Mouse (Mus musculus) thymus, postnatal 36 days (tissue): ENCODE results near the gene Ntrk3.

Source experiments
- DNase-seq, 2 experiments: peaks; one replicate each; pipeline ENCODE4 v3.0.0; 2022; ENCODE audit warnings: mixed read lengths in 2 of 2

Ntrk3 gene

DNA sequence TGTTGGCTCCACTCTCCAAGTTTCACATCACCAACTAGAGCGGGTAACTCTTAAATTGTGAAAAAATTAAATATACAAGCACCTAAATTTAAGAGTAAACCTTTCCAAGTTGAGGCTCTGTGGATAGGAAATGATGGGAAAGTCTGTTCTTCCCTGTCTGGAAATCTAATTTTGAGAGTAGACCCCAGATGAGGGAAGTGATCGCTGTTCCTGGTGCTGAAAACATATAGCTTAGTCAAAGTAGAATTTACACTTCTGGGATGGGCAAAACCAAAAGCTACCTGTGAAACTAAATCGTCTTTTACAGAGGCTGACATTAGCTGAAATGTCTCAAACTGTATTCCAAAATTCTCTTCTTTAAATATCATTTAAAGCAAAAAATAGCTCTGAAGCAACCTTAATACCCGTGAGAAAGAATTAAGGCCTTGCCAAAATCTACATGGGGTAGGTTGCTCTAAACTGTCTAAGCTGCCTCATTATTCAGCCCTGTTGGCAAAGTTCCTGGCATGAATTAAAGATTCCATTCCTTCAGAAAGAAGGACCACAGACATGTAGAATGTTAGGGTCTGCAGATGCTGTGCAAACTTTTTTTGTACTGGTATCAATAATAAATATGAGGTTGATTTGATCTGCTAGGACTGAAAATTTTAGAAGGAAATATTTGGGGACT is 557.7 kb downstream of the Ntrk3 start:
- DNase-seq, result no peak

DNA sequence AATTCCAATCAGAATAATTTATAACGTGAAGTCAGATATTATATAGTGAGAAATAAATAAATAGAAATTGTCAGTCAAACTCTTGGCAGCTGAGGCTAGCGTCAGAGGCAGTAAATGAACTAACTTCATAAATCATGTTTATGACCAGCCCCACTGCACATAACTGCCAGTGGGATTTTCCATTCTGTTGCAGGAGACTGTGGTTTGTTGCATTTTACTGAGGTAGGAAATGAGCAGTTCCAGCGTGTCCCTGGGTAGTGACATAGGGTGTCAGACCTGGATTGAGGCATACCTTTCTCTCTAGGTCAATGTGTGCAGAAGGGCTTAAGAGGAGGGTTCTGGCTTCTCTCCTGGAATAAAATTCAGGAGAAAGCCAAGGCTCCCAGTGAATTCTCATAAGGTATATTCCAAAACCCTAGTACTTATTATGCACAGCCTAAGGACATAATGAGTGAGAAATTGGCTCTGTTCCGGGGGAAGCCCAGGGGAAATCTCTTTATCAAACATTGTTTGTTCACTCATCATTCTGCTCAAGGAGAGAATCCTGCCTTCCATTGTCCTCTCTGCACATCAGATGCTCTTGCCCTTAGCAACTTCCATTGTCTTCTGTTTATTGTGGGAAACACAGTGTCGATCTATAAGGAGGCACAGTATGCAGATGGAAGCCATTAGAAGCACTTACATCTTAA is 565.4 kb downstream of the Ntrk3 start:
- DNase-seq, result no peak

DNA sequence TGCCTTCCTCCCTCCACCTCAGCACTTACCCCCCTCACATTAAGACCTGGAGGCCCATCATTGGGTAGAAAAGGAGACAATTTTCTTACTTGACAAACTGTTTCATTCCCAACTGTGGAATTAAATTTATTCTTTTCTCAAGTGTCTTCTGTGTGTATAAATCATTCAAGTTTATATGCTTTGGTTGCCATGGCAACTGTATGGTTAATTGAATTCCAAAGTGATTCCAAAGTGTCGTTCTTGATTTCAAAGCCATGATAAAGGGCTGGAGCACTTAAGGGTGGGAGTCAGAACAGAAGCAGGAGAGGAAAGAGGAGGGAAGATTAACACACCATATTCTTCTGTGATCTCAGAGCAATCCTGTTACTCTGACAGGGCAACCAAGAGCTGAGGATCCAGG is 572.3 kb downstream of the Ntrk3 start:
- DNase-seq, result no peak

DNA sequence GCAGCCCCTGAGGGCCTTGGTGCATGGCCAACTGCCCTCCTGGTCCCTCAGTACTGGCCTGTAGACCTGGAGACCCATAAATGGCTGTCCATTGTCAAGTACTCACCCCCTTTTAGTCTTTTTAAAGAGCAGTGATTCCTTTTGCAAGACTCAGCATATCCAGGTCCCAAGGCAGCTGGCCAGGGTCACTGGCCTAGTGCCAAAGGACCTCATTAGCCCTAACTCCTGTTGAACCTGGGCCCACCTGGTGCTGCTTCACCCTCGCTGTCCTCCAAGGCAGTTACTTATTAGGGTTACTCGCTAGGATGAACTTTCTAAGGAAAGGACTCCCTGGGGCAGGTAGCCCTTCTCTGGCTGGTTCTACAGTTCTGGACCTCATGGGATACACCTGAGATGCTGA is 579.9 kb downstream of the Ntrk3 start:
- no peak for DNase-seq

DNA sequence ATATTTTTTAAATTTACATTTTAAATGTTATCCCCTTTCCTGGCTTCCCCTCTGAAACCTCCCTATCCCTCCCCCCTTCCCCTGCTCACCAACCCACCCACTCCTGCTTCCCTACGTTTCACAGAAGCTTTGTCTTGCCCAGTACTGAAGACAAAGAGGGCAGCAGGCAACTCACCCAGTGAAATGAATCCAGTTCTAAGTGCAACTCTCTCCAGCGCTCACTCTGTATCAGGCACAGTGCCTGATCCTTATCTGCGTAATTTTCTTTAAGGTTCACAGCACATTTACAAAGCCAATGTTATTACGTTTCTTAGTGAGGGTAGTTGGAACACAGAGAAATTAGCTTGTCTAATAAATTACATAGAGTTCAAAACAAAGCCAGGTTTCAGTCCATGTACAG is 592.6 kb downstream of the Ntrk3 start:
- no peak for DNase-seq

DNA sequence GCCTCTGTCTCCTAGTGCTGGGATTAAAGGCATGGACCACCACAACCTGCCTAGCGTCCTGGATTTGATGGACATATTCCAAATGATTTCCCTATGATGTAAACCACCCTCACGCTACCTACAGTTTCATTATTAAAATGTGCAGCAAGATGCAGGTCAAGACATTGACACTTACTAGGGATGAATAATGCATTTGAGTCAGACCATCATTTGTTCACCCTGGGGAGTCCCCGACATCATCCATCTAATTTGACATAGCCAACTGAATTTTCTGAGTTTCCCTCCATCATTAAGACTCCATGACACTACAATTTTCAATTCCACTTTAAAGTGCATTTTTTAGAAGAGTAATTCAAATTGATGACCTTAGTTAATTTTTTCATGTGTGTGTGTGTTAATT is 593.0 kb downstream of the Ntrk3 start:
- DNase-seq, result no peak

DNA sequence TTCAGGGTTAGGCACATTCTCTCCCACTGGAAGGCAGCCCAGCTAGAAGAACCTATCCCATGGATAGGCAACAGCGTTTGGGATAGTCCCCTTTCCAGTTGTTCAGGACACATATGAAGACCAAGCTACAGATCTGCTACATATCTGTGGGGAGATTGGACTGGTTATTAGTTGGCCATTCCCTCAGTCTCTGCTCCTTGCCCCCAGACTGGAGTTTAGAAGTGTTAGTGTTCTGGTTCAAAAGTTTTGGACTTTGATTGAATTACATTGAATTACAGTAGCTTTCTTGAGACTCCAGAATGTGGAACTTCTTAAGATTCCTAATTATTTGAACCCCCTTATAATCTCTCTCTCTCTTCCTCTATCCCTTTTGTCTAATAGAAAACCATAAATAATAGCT is 607.8 kb downstream of the Ntrk3 start:
- DNase-seq, result no peak
